Mouse (Mus musculus) hematopoietic stem cell, adult 5-6 weeks (primary cell): ENCODE measurements at regions not wholly inside any gene's neighbourhood (a gene's known extent, or its start where the extent isn't known, plus 50 kb on each side); places are given as distances from the start of the nearest gene placed in this dataset.

Experiments
- ATAC-seq, 2 experiments: fragments of 125-278 bp in 1 of 2; replicated peaks in 1 of 2; 2 replicates each; pipeline ENCODE4 v1.8.0; 2016 to 2017; ENCODE audit warnings: inconsistent platforms in 2 of 2, mild to moderate bottlenecking in 2 of 2, moderate number of reproducible peaks in 2 of 2, low read depth in 1 of 2, moderate TSS enrichment in 1 of 2; ENCODE audit not compliant: low FRiP score in 2 of 2, poor library complexity in 2 of 2, severe bottlenecking in 2 of 2, insufficient read depth in 1 of 2, low TSS enrichment in 1 of 2

GRCm38 (mm10) chr11:7279891-7280290 lies 66.2 kb upstream of the Igfbp3 start:
- ATAC-seq = no peak

DNA sequence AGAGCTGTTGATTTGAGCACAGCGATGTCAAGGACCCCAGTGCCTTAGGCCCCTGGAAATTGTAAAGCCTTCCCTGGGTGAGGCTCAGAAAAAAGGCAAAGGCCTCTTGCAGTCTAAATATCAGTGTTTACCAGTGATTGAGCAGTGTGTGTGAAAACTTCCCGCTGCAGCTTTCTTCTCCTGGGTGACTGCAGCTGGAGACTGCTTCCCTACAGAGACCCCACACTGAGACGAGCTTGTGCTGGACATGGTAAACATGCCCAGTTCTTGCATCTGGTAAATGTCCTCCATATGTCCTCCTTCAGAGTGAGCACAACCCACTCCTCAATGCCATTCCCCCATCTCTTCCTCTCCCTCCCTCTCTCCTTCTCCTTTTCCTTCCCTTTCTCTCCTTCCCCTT lies 58.8 kb upstream of the Igfbp3 start:
- no peak for ATAC-seq

DNA sequence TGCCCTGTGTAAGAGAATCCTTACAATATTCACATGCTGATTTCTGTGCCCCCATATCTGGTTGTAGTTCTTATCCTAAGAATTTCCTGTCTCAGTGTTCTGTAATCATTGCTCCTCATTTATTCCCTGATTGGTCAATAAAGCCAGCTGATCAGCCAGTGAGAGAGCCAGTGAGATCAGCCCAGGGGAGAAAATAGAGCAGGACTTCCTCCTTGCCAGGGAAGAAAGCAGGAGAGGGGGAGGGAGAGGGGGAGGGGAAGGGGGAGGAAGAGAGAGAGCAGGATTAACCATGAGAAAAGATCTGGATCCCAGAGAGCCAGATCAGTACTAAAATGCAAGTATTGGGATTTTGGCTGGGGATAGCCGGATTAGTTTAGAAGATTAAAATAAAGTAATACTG lies 57.2 kb upstream of the Igfbp3 start:
- no peak for ATAC-seq

GRCm38 (mm10) chr11:7263971-7264370 lies 50.2 kb upstream of the Igfbp3 start:
- no peak for ATAC-seq
